Mouse (Mus musculus) kidney, embryonic 14.5 days (tissue): ENCODE results near the gene Otop1. TPM values are rescaled to one million over a fixed set of nuclear protein-coding genes. Genes with fewer than 3 reads are reported as not detected.

Experiments
- polyA plus RNA-seq: library from polyadenylated mRNA; unstranded; fragments of >200 nt; fragmentation: Nextera tagmentation; extraction: Ambion mirVana; gene quantifications from 2 replicates; pipeline ENCODE4 v1.2.1, GENCODE M21; 2014

The Otop1 gene
- polyA plus RNA-seq, 1 experiment from 2014 or later = not detected

Other genes with a start within 250 kb of the Otop1 start
- 38.3 and 46.7 TPM in 2 replicates for gene Stx18, start 237.2 kb upstream of the Otop1 start, polyA plus RNA-seq
- gene Nsg1, start 116.1 kb upstream of the Otop1 start, polyA plus RNA-seq = 22.3 and 38.0 TPM in 2 replicates
- 9.5 and 14.2 TPM in 2 replicates for gene Zbtb49, start 55.5 kb upstream of the Otop1 start, polyA plus RNA-seq
- 134 and 156 TPM in 2 replicates for gene Lyar, start 55.5 kb upstream of the Otop1 start, polyA plus RNA-seq
- 103 and 114 TPM in 2 replicates for gene Tmem128, start 15.8 kb upstream of the Otop1 start, polyA plus RNA-seq
- not detected in 2 replicates for gene Drd5, start 43.4 kb downstream of the Otop1 start, polyA plus RNA-seq
- 0.40 and 1.6 TPM in 2 replicates for gene Slc2a9, start 227.2 kb downstream of the Otop1 start, polyA plus RNA-seq